Mouse (Mus musculus): ENCODE data around the gene Trak1. TPM values are rescaled to one million over a fixed set of nuclear protein-coding genes. Genes with fewer than 3 reads are reported as not detected.
A peak's percentile ranks its signal among the peaks of the same experiment; 100 is the strongest.

Trak1 gene
- polyA plus RNA-seq, 1 experiment from 2014 or later, result 20.8 TPM

DNA sequence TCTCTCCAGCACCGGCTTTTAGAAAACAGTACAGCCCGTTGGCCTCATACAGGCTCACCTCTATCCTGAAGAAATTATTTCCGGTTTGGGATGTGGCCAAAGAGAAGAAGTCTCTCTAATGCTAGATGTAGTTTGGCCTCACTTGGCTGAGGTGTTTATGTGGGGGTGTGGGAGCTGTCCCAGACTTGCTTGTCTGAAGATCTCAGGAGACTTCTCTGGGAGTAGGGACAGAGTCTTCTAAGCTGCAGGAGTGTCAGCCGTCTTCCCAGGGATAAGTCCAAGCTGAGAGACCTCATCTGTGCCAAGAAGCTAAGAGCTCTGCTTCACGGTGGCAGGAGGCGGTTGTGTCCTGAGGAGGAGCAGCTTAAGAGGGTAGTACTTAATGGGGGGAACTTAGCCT lies 5.8 kb downstream of the Trak1 start:
- no peaks in the 10 kb centered on the region for H3K27me3 ChIP-seq (ENCODE audit: insufficient read depth, low read length)
- DNase-seq (no peak), ATAC-seq (ENCODE audit: insufficient read depth) (no peak)
- no peak for TF ChIP-seq CTCF (IDR thresholded peaks at IDR 0.05; ENCODE audit: low read depth)
- H3K4me3 ChIP-seq (ENCODE audit: low read depth, low read length), result no peak overlapping the region
- H3K9me3 ChIP-seq (ENCODE audit: low read depth, low read length), result no peaks in the 10 kb centered on the region
- H3K4me2 ChIP-seq, result no peak overlapping the region
- no peak overlapping the region for H3K9ac ChIP-seq
- no peaks in the 10 kb centered on the region for H3K36me3 ChIP-seq (ENCODE audit: insufficient read depth)
- H3K27ac ChIP-seq (ENCODE audit: low read depth), result peak overlapping the region; percentile 30; the same call in 1 of the 2 replicates
- WGBS, result 55% methylated on average over 6 of the region's 6 CpGs
- peaks cover 16% of the 10 kb centered on the region for H3K4me1 ChIP-seq (ENCODE audit: insufficient read depth)

DNA sequence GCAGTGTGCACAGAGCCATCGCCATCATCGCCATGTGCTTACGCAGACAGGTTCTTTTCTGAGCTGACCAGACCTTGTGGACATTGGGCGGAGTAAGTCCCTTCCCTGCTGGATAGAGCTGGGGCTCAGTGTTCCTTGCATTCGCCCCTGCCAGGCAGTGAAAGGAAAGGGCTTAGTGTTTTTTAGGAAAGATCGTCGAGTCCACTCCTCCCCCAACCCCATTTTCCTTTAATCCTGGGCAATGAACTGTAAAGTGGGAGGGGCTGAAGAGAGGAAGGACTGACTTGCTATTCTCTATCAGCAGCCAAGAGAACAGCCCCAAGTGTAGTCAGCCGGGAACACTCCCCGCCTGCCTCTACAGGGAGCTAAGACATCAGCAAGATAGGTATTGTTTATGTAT lies 6.4 kb downstream of the Trak1 start:
- no peak for TF ChIP-seq CTCF (IDR thresholded peaks at IDR 0.05; ENCODE audit: low read depth)
- ATAC-seq (ENCODE audit: insufficient read depth) (no peak), DNase-seq (no peak)
- Histone ChIP-seq H3K4me2 (no peak overlapping the region), H3K4me1 (ENCODE audit: insufficient read depth) (peaks cover 13% of the 10 kb centered on the region), H3K9ac (no peak overlapping the region), H3K27ac (ENCODE audit: low read depth) (no peak overlapping the region), H3K36me3 (ENCODE audit: insufficient read depth) (no peaks in the 10 kb centered on the region), H3K4me3 (ENCODE audit: low read depth, low read length) (no peak overlapping the region), H3K9me3 (ENCODE audit: low read depth, low read length) (no peaks in the 10 kb centered on the region), H3K27me3 (ENCODE audit: insufficient read depth, low read length) (no peaks in the 10 kb centered on the region)
- 63% methylated on average over 9 of the region's 9 CpGs for WGBS

DNA sequence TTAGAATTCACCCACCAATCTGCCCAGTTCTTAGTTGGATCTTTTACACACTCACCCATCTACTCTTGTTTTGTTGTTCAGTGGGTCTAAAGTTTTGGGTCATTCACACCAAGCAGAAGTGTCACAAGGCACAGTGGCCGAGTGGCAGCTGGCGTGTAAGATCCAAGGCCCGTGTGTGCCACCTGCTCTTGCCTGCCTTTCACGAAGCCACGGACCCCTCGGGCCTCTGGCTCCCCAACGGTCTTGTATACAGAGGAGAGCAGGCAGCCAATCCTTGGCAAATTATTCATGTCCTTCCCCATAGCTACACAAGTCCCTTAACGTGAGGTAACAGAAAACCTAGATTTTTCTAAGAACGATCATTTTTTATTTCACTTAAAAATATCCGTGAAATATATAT lies 7.2 kb downstream of the Trak1 start:
- Histone ChIP-seq H3K4me2 (no peak overlapping the region), H3K9me3 (ENCODE audit: low read depth, low read length) (no peaks in the 10 kb centered on the region), H3K4me1 (ENCODE audit: insufficient read depth) (peaks cover 5% of the 10 kb centered on the region; the same call in 1 of the 2 replicates), H3K9ac (no peak overlapping the region), H3K4me3 (ENCODE audit: low read depth, low read length) (no peak overlapping the region), H3K27ac (ENCODE audit: low read depth) (no peak overlapping the region), H3K27me3 (ENCODE audit: insufficient read depth, low read length) (no peaks in the 10 kb centered on the region), H3K36me3 (ENCODE audit: insufficient read depth) (no peaks in the 10 kb centered on the region)
- no peak for DNase-seq
- TF ChIP-seq CTCF (IDR thresholded peaks at IDR 0.05; ENCODE audit: low read depth), result no peak
- ATAC-seq (ENCODE audit: insufficient read depth), result no peak
- WGBS, result 81% methylated on average over 10 of the region's 10 CpGs

DNA sequence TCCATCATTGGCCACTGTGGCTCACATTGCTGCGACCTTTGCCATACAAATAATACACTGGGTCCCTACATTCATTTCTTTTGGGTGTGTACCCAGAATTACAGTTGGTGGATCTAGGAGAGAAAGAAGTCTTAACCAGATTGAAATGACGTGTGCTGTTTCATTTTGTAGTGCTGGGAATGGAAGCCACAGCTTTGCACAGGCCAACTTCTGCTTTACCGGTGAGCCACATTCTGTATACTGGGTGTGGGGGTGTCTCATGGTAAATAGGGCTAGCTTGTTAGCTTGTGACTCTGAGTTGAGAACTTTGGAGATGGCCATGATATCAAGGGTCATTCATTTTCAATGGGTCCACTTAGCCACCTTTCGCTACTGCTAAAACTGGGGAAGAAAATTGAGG lies 8.2 kb downstream of the Trak1 start:
- DNase-seq, result no peak
- no peak overlapping the region for H3K4me2 ChIP-seq
- H3K27ac ChIP-seq (ENCODE audit: low read depth), result no peak overlapping the region
- ATAC-seq (ENCODE audit: insufficient read depth), result no peak
- H3K27me3 ChIP-seq (ENCODE audit: insufficient read depth, low read length), result no peaks in the 10 kb centered on the region
- no peak overlapping the region for H3K4me3 ChIP-seq (ENCODE audit: low read depth, low read length)
- TF ChIP-seq CTCF (IDR thresholded peaks at IDR 0.05; ENCODE audit: low read depth), result no peak
- no peaks in the 10 kb centered on the region for H3K36me3 ChIP-seq (ENCODE audit: insufficient read depth)
- H3K9me3 ChIP-seq (ENCODE audit: low read depth, low read length), result no peaks in the 10 kb centered on the region
- H3K4me1 ChIP-seq (ENCODE audit: insufficient read depth), result no peaks in the 10 kb centered on the region
- 90% methylated on average over 4 of the region's 4 CpGs for WGBS
- H3K9ac ChIP-seq, result no peak overlapping the region

DNA sequence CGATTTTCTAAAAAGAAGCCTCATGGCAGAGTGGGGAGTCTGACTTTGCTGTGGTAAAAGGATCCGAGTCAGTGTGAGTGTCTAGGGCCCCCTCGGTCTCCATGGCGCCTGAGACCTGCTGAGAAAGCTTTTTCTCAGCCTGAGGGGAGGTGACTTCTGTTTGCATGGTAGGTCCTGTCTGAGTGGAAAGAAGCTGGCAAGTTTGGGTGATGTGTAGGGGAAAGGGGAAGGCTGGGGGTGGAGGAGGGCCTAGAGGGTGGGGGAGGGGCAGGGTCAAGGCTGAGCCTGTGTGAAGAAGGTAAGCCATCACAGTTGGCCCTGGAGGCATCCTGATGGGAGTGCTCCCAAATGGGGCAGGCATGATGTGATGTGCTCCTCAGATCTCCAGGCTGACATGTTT lies 12.0 kb downstream of the Trak1 start:
- H3K27me3 ChIP-seq (ENCODE audit: insufficient read depth, low read length), result no peaks in the 10 kb centered on the region
- H3K9me3 ChIP-seq (ENCODE audit: low read depth, low read length), result no peaks in the 10 kb centered on the region
- no peak overlapping the region for H3K4me3 ChIP-seq (ENCODE audit: low read depth, low read length)
- H3K4me2 ChIP-seq, result no peak overlapping the region
- no peak for TF ChIP-seq CTCF (IDR thresholded peaks at IDR 0.05; ENCODE audit: low read depth)
- DNase-seq, result no peak
- H3K4me1 ChIP-seq (ENCODE audit: insufficient read depth), result peaks cover 10% of the 10 kb centered on the region
- WGBS, result 47% methylated on average over 4 of the region's 4 CpGs
- no peak overlapping the region for H3K27ac ChIP-seq (ENCODE audit: low read depth)
- ATAC-seq (ENCODE audit: insufficient read depth), result no peak
- no peaks in the 10 kb centered on the region for H3K36me3 ChIP-seq (ENCODE audit: insufficient read depth)
- no peak overlapping the region for H3K9ac ChIP-seq

DNA sequence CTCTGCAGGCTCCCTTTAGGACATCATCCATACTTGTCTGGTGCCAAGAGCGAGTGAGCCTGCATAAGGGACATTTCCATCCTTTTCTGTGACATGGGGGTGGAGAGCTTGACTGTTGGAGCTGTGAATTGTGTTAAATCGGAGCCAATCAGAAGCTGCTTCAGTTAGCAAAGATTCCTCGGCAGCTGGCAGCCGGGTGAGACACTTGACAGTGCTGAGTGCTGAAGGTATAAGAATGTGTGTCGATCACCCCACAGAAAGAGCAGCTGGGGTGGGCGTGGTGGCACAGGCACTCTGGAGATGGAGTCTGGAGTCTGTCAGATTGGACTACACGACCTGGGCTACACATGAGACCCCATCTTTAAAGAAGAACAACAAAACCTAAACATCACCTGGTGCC lies 13.2 kb downstream of the Trak1 start:
- no peak overlapping the region for H3K27ac ChIP-seq (ENCODE audit: low read depth)
- no peak for DNase-seq
- no peak overlapping the region for H3K4me2 ChIP-seq
- peaks cover 10% of the 10 kb centered on the region for H3K4me1 ChIP-seq (ENCODE audit: insufficient read depth)
- H3K36me3 ChIP-seq (ENCODE audit: insufficient read depth), result no peaks in the 10 kb centered on the region
- no peak for TF ChIP-seq CTCF (IDR thresholded peaks at IDR 0.05; ENCODE audit: low read depth)
- no peak for ATAC-seq (ENCODE audit: insufficient read depth)
- no peak overlapping the region for H3K9ac ChIP-seq
- H3K27me3 ChIP-seq (ENCODE audit: insufficient read depth, low read length), result no peaks in the 10 kb centered on the region
- 68% methylated on average over 7 of the region's 7 CpGs for WGBS
- no peaks in the 10 kb centered on the region for H3K9me3 ChIP-seq (ENCODE audit: low read depth, low read length)
- no peak overlapping the region for H3K4me3 ChIP-seq (ENCODE audit: low read depth, low read length)

DNA sequence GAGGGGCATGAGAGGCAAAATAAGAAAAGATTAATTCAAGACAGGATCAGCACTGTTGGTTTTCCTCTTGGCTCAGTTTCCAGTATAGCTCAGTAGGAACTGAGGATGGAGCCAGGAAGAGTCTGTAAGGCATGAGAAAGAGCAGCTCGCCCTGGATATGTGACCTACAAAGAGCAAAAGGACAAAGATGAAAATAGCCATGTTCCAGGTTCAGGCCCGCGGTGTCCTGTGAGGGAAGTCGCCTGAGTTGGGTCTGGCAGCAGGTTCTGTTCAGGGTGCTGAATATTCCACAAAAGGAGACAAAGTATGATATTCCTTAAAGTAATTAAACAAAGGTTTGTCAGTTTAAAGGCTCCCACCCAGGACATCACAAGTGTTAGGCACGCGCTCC lies 14.5 kb downstream of the Trak1 start:
- WGBS, result 66% methylated on average over 6 of the region's 6 CpGs
- Histone ChIP-seq H3K4me3 (ENCODE audit: low read depth, low read length) (no peak overlapping the region), H3K4me2 (no peak overlapping the region), H3K36me3 (ENCODE audit: insufficient read depth) (no peaks in the 10 kb centered on the region), H3K9ac (no peak overlapping the region), H3K27me3 (ENCODE audit: insufficient read depth, low read length) (no peaks in the 10 kb centered on the region), H3K27ac (ENCODE audit: low read depth) (no peak overlapping the region), H3K9me3 (ENCODE audit: low read depth, low read length) (no peaks in the 10 kb centered on the region), H3K4me1 (ENCODE audit: insufficient read depth) (peaks cover 14% of the 10 kb centered on the region)
- ATAC-seq (ENCODE audit: insufficient read depth) (no peak), DNase-seq (no peak)
- TF ChIP-seq CTCF (IDR thresholded peaks at IDR 0.05; ENCODE audit: low read depth), result no peak

Data from lung, embryonic 14.5 days (tissue).